Mouse (Mus musculus): ENCODE measurements around the gene Unc13b.

Gene Unc13b

GRCm38 (mm10) chr4:43285476-43285875 is 226.7 kb downstream of the Unc13b start:
- ATAC-seq (ENCODE audit: insufficient number of reproducible peaks, low FRiP score, low TSS enrichment) = no peak

GRCm38 (mm10) chr4:43287305-43287704 is 228.6 kb downstream of the Unc13b start:
- no peak for ATAC-seq (ENCODE audit: insufficient number of reproducible peaks, low FRiP score, low TSS enrichment)

GRCm38 (mm10) chr4:43294001-43294400 is 235.2 kb downstream of the Unc13b start:
- no peak for ATAC-seq (ENCODE audit: insufficient number of reproducible peaks, low FRiP score, low TSS enrichment)

DNA sequence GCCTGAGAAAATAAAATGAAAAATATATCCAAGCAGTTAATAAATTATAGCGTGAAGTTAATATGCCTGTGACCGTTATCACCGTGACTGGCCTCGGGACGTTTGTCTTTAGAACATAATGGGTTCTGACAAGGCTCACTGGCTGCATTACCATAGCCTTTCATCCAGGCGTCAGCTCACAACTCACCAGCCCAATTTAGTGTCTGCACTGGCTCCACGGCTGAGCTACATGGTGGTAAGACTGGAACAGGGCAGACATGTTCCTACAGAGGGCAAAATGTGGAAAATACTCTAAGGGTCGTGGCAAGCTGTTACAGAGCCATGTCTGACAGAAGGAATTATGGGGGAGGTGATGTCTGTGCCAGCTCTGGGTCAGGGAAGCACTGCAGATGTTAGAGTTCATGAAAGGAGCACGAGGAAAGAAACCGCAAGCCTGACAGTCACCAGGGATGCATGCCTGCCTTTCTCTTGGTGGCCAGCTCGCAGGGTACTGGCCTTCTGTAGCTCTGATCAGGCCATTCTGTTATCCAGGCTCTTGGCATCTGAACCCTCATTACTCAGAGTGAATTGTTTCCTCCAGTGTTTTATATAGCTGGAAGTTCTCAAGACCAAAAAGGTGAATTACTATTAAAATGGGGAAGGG is 251.1 kb downstream of the Unc13b start:
- ATAC-seq (ENCODE audit: insufficient number of reproducible peaks, low FRiP score, low TSS enrichment) = no peak

Data from cerebellum, adult (tissue).